Mouse (Mus musculus) testis, adult 2 months (tissue): Measurements from ENCODE around the gene Kiss1.

Experiments used
- CTCF ChIP-seq: fragments of 200-500 bp; IDR thresholded peaks from 2 replicates; pipeline ENCODE4 v1.5.1; 2012; ENCODE audit warnings: low read depth, mild to moderate bottlenecking, inconsistent platforms, low read length, moderate library complexity; ENCODE audit not compliant: control insufficient read depth, insufficient read depth, insufficient replicate concordance
- POLR2A ChIP-seq: fragments of 200-500 bp; IDR thresholded peaks from 2 replicates; pipeline ENCODE4 v1.6.1; 2012; ENCODE audit warnings: low read depth, mild to moderate bottlenecking, inconsistent platforms, low read length, moderate library complexity; ENCODE audit not compliant: control insufficient read depth

- TF ChIP-seq POLR2A, result no peak
- TF ChIP-seq CTCF, result no peak
Observed at GRCm38 (mm10) chr1:133364022-133364630, 42.5 kb downstream of the Kiss1 start.
